Mouse (Mus musculus) cerebellum, adult (tissue): Measurements from ENCODE around the gene Chmp4b.

ENCODE experiments used
- ATAC-seq: cut with Nextera tagmentation; 2 replicates; pipeline ENCODE4 v1.9.2; 2017; ENCODE audit warnings: mild to moderate bottlenecking, moderate library complexity, mixed read lengths; ENCODE audit not compliant: insufficient number of reproducible peaks, low FRiP score, low TSS enrichment

Chmp4b gene

GRCm38 (mm10) chr2:154678995-154679394 lies 27.5 kb downstream of the Chmp4b start:
- no peak for ATAC-seq

- ATAC-seq = no peak
These were observed 28.8 kb downstream of the Chmp4b start for GRCm38 (mm10) chr2:154680337-154680736.

GRCm38 (mm10) chr2:154680941-154681340 lies 29.4 kb downstream of the Chmp4b start:
- no peak for ATAC-seq

GRCm38 (mm10) chr2:154682712-154683111 lies 31.2 kb downstream of the Chmp4b start:
- ATAC-seq = peak; percentile 62; the same call in 1 of the 2 replicates

GRCm38 (mm10) chr2:154684901-154685470 lies 33.5 kb downstream of the Chmp4b start:
- ATAC-seq = no peak

- ATAC-seq = no peak
These were observed 34.3 kb downstream of the Chmp4b start for GRCm38 (mm10) chr2:154685772-154686171.

GRCm38 (mm10) chr2:154686819-154687218 lies 35.3 kb downstream of the Chmp4b start:
- ATAC-seq = no peak

GRCm38 (mm10) chr2:154689391-154689790 lies 37.9 kb downstream of the Chmp4b start:
- no peak for ATAC-seq

GRCm38 (mm10) chr2:154690959-154691358 lies 39.5 kb downstream of the Chmp4b start:
- ATAC-seq = peak; percentile 69

- no peak for ATAC-seq
These were observed 41.9 kb downstream of the Chmp4b start for GRCm38 (mm10) chr2:154693186-154693940.

GRCm38 (mm10) chr2:154693941-154694256 lies 42.4 kb downstream of the Chmp4b start:
- ATAC-seq = no peak

- ATAC-seq = no peak
These were observed 44.2 kb downstream of the Chmp4b start for GRCm38 (mm10) chr2:154695690-154696089.

- no peak for ATAC-seq
These were observed 45.2 kb downstream of the Chmp4b start for GRCm38 (mm10) chr2:154696660-154697059.

- no peak for ATAC-seq
These were observed 47.9 kb downstream of the Chmp4b start for GRCm38 (mm10) chr2:154699360-154699759.

- no peak for ATAC-seq
These were observed 48.7 kb downstream of the Chmp4b start for GRCm38 (mm10) chr2:154700177-154700576.

GRCm38 (mm10) chr2:154702637-154703315 lies 51.3 kb downstream of the Chmp4b start:
- peak; percentile 32 for ATAC-seq

- ATAC-seq = peak; percentile 54; the same call in 1 of the 2 replicates
These were observed 55.2 kb downstream of the Chmp4b start for GRCm38 (mm10) chr2:154706526-154707280.

- no peak for ATAC-seq
These were observed 55.8 kb downstream of the Chmp4b start for GRCm38 (mm10) chr2:154707284-154707683.

- no peak for ATAC-seq
These were observed 56.4 kb downstream of the Chmp4b start for GRCm38 (mm10) chr2:154707830-154708385.

- peak; percentile 34 for ATAC-seq
These were observed 60.2 kb downstream of the Chmp4b start for GRCm38 (mm10) chr2:154711701-154712100.
